Mouse (Mus musculus) adrenal gland, adult 8-10 months (tissue): Measurements from ENCODE around the gene Emp3. TPM values are rescaled to one million over a fixed set of nuclear protein-coding genes. Genes with fewer than 3 reads are reported as not detected.
"Not testable (repeated sequence)": the region's sequence is repeated elsewhere in the genome, so short reads cannot be mapped to it uniquely, and the experiment has no call there.

Experiments used
- DNase-seq: peaks from one replicate; pipeline ENCODE4 v3.0.0; 2022
- total RNA-seq, 4 experiments: library from RNA; stranded (reverse); gene quantifications; 2 replicates each; pipeline ENCODE4 v1.2.4; 2022

Gene Emp3
- 100 to 1,000 TPM; 302 to 612 (median 463) TPM for total RNA-seq

- DNase-seq: no peak
Observed at GRCm38 (mm10) chr7:45921242-45921621, at the start of gene Emp3. TSS of gene Emp3 (minus strand) at chr7:45921404.

- no peak for DNase-seq
Observed at GRCm38 (mm10) chr7:45956611-45957010, 35.4 kb upstream of the Emp3 start.

- DNase-seq: no peak
Observed at GRCm38 (mm10) chr7:45949061-45949460, 27.9 kb upstream of the Emp3 start.

GRCm38 (mm10) chr7:45943280-45943679, 22.1 kb upstream of the Emp3 start:
- not testable (repeated sequence) for DNase-seq

GRCm38 (mm10) chr7:45941986-45942385, 20.8 kb upstream of the Emp3 start:
- DNase-seq: peak; percentile 79

- no peak for DNase-seq
Observed at GRCm38 (mm10) chr7:45939836-45940235, 18.6 kb upstream of the Emp3 start.

- no peak for DNase-seq
Observed at GRCm38 (mm10) chr7:45935114-45935513, 13.9 kb upstream of the Emp3 start.

- not testable (repeated sequence) for DNase-seq
Observed at GRCm38 (mm10) chr7:45933766-45934165, 12.6 kb upstream of the Emp3 start.

GRCm38 (mm10) chr7:45929688-45930087, 8.5 kb upstream of the Emp3 start:
- DNase-seq: no peak

GRCm38 (mm10) chr7:45928626-45929295, 7.6 kb upstream of the Emp3 start:
- no peak for DNase-seq

GRCm38 (mm10) chr7:45924429-45924816, 3.2 kb upstream of the Emp3 start:
- DNase-seq: peak; percentile 35

- DNase-seq: peak; percentile 82
Observed at GRCm38 (mm10) chr7:45923762-45924428, 2.7 kb upstream of the Emp3 start, which contains the start of gene Ccdc114. TSS of gene Ccdc114 (plus strand) at chr7:45924072.

- DNase-seq: peak; percentile 96
Observed at GRCm38 (mm10) chr7:45922928-45923761, 1.9 kb upstream of the Emp3 start.

- no peak for DNase-seq
Observed at GRCm38 (mm10) chr7:45921950-45922600, 871 bp upstream of the Emp3 start.

- DNase-seq: peak; percentile 85
Observed at GRCm38 (mm10) chr7:45920583-45921241, 492 bp downstream of the Emp3 start.

- DNase-seq: no peak
Observed at GRCm38 (mm10) chr7:45919761-45920160, 1.4 kb downstream of the Emp3 start.

GRCm38 (mm10) chr7:45919083-45919671, 2.0 kb downstream of the Emp3 start:
- no peak for DNase-seq

- DNase-seq: no peak
Observed at GRCm38 (mm10) chr7:45917926-45918325, 3.3 kb downstream of the Emp3 start.

- no peak for DNase-seq
Observed at GRCm38 (mm10) chr7:45917004-45917704, 4.0 kb downstream of the Emp3 start.

GRCm38 (mm10) chr7:45916056-45917003, 4.9 kb downstream of the Emp3 start:
- peak; percentile 88 for DNase-seq
